Mouse (Mus musculus) brown adipose tissue, adult 24 weeks (tissue): ENCODE measurements around the gene Fgf22. TPM values are rescaled to one million over a fixed set of nuclear protein-coding genes. Genes with fewer than 3 reads are reported as not detected.

Source experiments
- H3K27ac ChIP-seq: fragments of 200-500 bp; replicated peaks from 2 replicates; pipeline ENCODE4 v1.5.1; 2012; ENCODE audit warnings: low read depth, mild to moderate bottlenecking, low read length
- H3K4me1 ChIP-seq: fragments of 200-500 bp; 2 replicates; pipeline ENCODE4 v1.6.1; 2012; ENCODE audit warnings: low read length, mixed read lengths; ENCODE audit not compliant: control insufficient read depth, insufficient read depth, insufficient read length
- H3K4me3 ChIP-seq: fragments of 200-500 bp; 2 replicates; pipeline ENCODE4 v1.5.1; 2012; ENCODE audit warnings: low read depth, mild to moderate bottlenecking, low read length, moderate library complexity; ENCODE audit not compliant: insufficient read depth
- polyA plus RNA-seq: library from polyadenylated mRNA; stranded (reverse); fragments of >200 nt; gene quantifications from 2 replicates; pipeline ENCODE4 v1.2.4, GENCODE M21; 2012; ENCODE audit not compliant: missing spikeins, insufficient read depth, insufficient read length

The Fgf22 gene
- polyA plus RNA-seq, 1 experiment: not detected

DNA sequence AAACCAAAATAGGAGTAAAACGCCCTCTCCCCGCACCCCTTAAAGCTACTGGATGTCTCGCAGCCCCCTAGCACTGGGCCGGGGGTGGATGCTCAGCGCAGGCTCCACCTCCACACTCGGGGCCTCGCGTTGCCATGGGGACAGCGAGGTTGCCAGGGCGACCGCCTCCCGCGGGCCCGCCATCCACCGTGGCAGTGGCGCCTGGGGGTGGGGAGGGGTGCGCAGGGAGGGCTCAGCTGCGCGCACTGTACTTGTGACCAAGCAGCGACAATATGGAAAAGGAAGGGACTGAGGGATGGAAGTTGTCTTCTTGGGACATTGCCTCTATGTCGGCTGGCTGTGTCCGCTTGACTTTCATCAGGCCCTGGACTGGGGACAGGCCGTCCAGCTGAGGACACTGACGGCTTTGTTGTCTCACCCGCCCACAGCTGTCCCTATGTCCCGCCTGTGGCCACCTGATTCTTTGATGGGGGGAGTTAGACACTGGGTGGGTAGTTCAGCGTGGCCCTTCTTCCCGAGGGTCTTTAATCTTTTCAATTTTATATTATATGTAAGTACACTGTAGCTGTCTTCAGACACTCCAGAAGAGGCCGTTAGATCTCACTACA lies 48.9 kb downstream of the Fgf22 start:
- Histone ChIP-seq H3K4me1 (peaks cover 12% of the 10 kb centered on the region), H3K4me3 (no peak overlapping the region), H3K27ac (no peak overlapping the region)

DNA sequence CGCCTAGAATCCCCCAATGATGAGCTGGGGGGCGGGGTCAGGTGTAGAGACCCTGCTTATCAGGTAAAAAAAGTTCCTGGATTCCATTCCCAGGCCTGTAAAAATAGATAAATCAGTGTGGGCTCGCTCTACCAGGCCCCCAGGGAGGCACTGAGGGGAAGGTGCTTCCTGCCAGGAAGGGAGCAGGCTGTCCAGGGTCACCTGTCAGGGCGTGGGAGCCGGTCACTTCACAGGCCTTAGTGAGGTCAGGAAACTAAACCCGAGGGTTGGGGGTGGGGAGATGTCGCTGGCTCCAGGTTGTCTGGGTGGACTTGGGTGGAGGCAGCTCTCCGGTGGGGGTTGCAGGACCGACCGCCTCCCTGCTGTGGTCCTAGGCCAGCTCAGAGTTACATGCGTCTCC lies 50.8 kb downstream of the Fgf22 start:
- H3K4me3 ChIP-seq: peak overlapping the region; percentile 46
- H3K4me1 ChIP-seq: peaks cover 12% of the 10 kb centered on the region
- H3K27ac ChIP-seq: peak overlapping the region; percentile 89

DNA sequence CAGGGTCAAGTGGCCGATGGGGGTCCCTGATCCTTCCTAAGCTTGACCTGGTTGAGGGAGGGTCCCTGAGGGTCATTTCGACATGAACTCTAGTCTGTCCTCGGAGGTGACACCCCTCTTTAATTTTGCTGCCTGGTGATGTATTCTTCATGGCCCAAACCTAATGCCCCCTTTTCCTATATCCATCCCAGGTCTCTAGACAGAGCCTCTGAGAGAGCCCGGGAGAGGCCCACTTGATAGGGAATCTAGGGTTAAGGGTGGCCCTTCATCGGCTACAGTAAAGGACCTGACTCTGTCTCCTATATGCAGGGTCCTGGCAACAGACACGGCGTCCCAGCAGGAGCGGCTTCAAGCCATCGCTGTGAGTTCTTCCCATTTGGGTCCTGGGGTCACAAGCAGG lies 51.5 kb downstream of the Fgf22 start:
- peaks cover 12% of the 10 kb centered on the region for H3K4me1 ChIP-seq
- peak overlapping the region; percentile 89 for H3K27ac ChIP-seq
- peak overlapping the region; percentile 46 for H3K4me3 ChIP-seq

DNA sequence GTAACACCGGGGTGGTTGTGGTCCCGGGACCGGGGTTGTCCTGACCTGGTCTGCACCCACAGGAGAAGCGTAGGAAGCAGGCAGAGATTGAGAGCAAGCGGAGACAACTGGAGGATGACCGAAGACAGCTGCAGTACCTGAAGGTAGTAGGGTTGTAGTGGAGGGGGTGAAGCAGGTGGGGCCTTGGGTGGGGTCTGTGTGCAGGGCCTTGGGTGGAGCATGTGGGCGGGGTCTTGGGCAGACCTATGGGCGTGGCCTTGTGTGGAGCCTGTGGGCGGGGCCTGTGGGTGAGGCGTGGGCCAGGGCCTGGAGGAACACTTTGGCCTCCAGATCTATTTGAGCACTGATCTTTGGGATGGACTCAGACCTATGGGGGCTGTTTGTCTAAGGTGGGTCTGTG lies 52.1 kb downstream of the Fgf22 start:
- H3K4me3 ChIP-seq: peak overlapping the region; percentile 46
- peak overlapping the region; percentile 89 for H3K27ac ChIP-seq
- peaks cover 10% of the 10 kb centered on the region for H3K4me1 ChIP-seq

DNA sequence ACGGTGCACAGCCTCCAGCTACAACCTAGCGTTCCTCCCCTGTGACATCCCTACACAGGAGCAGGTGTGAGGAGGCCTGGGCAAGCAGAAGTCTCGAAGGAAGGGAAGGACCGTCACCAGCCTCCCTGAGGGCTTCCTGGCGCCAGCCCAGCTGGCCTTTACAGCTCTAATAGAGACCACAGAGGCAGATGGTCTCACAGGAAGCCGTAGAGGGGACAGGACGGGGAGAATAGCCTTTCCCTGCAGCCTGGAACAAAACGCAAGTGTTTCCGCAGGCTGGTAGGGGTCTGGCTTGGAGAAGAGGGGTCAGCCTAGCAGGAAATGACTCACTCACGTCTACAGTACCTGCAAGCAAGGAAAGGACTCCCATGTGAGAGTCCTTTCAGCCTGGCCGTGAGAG lies 53.0 kb downstream of the Fgf22 start:
- Histone ChIP-seq H3K4me1 (peaks cover 5% of the 10 kb centered on the region), H3K27ac (peak overlapping the region; percentile 89), H3K4me3 (peak overlapping the region; percentile 46)

Other genes with a start within 250 kb of the Fgf22 start
- gene Plpp2, start 221.3 kb upstream of the Fgf22 start, polyA plus RNA-seq: 3.9 and 4.3 TPM in 2 replicates
- gene Mier2, start 199.9 kb upstream of the Fgf22 start, polyA plus RNA-seq: 6.1 and 8.5 TPM in 2 replicates
- not detected in 2 replicates for gene Theg, start 167.7 kb upstream of the Fgf22 start, polyA plus RNA-seq
- gene C2cd4c, start 141.1 kb upstream of the Fgf22 start, polyA plus RNA-seq: 0.48 TPM in 1 of 2 replicates, not detected in the other
- 0.92 and 1.7 TPM in 2 replicates for gene Shc2, start 117.2 kb upstream of the Fgf22 start, polyA plus RNA-seq
- 1.2 TPM in 1 of 2 replicates, not detected in the other for gene Odf3l2, start 109.3 kb upstream of the Fgf22 start, polyA plus RNA-seq
- not detected in 2 replicates for gene Madcam1, start 90.5 kb upstream of the Fgf22 start, polyA plus RNA-seq
- 17.0 and 17.6 TPM in 2 replicates for gene Tpgs1, start 85.7 kb upstream of the Fgf22 start, polyA plus RNA-seq
- gene Cdc34, start 72.9 kb upstream of the Fgf22 start, polyA plus RNA-seq: 181 and 274 TPM in 2 replicates
- gene Gzmm, start 66.1 kb upstream of the Fgf22 start, polyA plus RNA-seq: not detected in 2 replicates
- gene Bsg, start 50.6 kb upstream of the Fgf22 start, polyA plus RNA-seq: 495 and 669 TPM in 2 replicates
- 0.52 TPM in 1 of 2 replicates, not detected in the other for gene Hcn2, start 38.4 kb upstream of the Fgf22 start, polyA plus RNA-seq
- gene Polrmt, start 8.5 kb upstream of the Fgf22 start, polyA plus RNA-seq: 20.1 and 32.1 TPM in 2 replicates
- gene Rnf126, start 11.9 kb downstream of the Fgf22 start, polyA plus RNA-seq: 23.3 and 27.2 TPM in 2 replicates
- 0.96 and 1.3 TPM in 2 replicates for gene Fstl3, start 22.2 kb downstream of the Fgf22 start, polyA plus RNA-seq
- not detected in 2 replicates for gene Prss57, start 35.9 kb downstream of the Fgf22 start, polyA plus RNA-seq
- 12.4 and 18.7 TPM in 2 replicates for gene Palm, start 38.5 kb downstream of the Fgf22 start, polyA plus RNA-seq
- not detected in 2 replicates for gene Misp, start 65.9 kb downstream of the Fgf22 start, polyA plus RNA-seq
- 45.6 and 50.5 TPM in 2 replicates for gene Ptbp1, start 99.4 kb downstream of the Fgf22 start, polyA plus RNA-seq
- 1.4 and 1.7 TPM in 2 replicates for gene Prtn3, start 119.4 kb downstream of the Fgf22 start, polyA plus RNA-seq
- gene Plppr3, start 119.6 kb downstream of the Fgf22 start, polyA plus RNA-seq: 1.3 TPM in 1 of 2 replicates, not detected in the other
- not detected in 2 replicates for gene Elane, start 131.2 kb downstream of the Fgf22 start, polyA plus RNA-seq
- gene Cfd, start 135.8 kb downstream of the Fgf22 start, polyA plus RNA-seq: 1,172 and 3,758 TPM in 2 replicates
- 11.2 and 12.9 TPM in 2 replicates for gene Med16, start 153.8 kb downstream of the Fgf22 start, polyA plus RNA-seq
- gene Gm26602, start 155.8 kb downstream of the Fgf22 start, polyA plus RNA-seq: not detected in 2 replicates
- 0.38 and 0.63 TPM in 2 replicates for gene Kiss1r, start 161.9 kb downstream of the Fgf22 start, polyA plus RNA-seq
- 55.0 and 60.7 TPM in 2 replicates for gene R3hdm4, start 166.1 kb downstream of the Fgf22 start, polyA plus RNA-seq
- gene Arid3a, start 172.0 kb downstream of the Fgf22 start, polyA plus RNA-seq: 1.3 and 2.9 TPM in 2 replicates
- 25.6 and 44.7 TPM in 2 replicates for gene Wdr18, start 205.1 kb downstream of the Fgf22 start, polyA plus RNA-seq
- not detected in 2 replicates for gene Grin3b, start 215.6 kb downstream of the Fgf22 start, polyA plus RNA-seq
- 69.8 and 75.4 TPM in 2 replicates for gene Tmem259, start 229.3 kb downstream of the Fgf22 start, polyA plus RNA-seq
- 6.4 and 10.3 TPM in 2 replicates for gene Cnn2, start 233.5 kb downstream of the Fgf22 start, polyA plus RNA-seq
- 5.1 and 5.4 TPM in 2 replicates for gene Abca7, start 241.4 kb downstream of the Fgf22 start, polyA plus RNA-seq